Mouse (Mus musculus) lung, postnatal 4 days (tissue): ENCODE measurements around the gene Gm21310.
"Not testable (repeated sequence)": the region's sequence is repeated elsewhere in the genome, so short reads cannot be mapped to it uniquely, and the experiment has no call there.

Source experiments
- DNase-seq, 2 experiments: peaks; one replicate each; pipeline ENCODE4 v3.0.0; 2021

Gene Gm21310

DNA sequence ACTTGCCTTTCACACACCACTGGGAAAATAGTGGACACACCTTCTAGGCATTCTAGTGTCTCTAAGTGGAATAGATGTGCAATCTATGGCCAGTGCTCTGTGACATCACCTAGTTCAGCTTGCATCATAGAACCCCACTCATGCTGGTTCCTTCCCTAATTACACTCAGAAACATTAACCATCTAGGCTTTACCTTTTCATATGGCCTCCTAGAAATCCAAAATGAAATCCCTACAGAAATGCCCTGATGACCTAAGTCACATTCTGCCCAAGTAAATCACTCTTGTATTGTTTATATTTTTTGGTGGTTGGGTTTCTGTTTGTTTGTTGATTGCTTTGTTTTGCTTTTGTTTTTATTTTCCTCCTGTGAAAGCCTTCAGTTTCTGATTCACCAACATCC, at the start of gene Gm21310:
Gene Gm21310, minus strand, starts transcription at position 101 of the 400 bp plus-strand sequence.
- DNase-seq, result not testable (repeated sequence)
